Mouse (Mus musculus): ENCODE measurements at regions not wholly inside any gene's neighbourhood (a gene's known extent, or its start where the extent isn't known, plus 50 kb on each side); places are given as distances from the start of the nearest gene placed in this dataset.

- no peak for TF ChIP-seq POLR2A (IDR thresholded peaks at IDR 0.05; ENCODE audit: borderline replicate concordance, insufficient read depth, low read length)
- no peak for TF ChIP-seq CTCF (IDR thresholded peaks at IDR 0.05; ENCODE audit: borderline replicate concordance, insufficient read depth, low read depth, low read length)
Measured at GRCm38 (mm10) chr14:54148626-54149025, 105.3 kb downstream of the Dad1 start.

Measured in cerebellum, adult 2 months (tissue).